Mouse (Mus musculus) ES-E14 (cell line): ENCODE measurements around the gene Tbxas1.

ENCODE experiments used
- CHD2 ChIP-seq: IDR thresholded peaks from 2 replicates; pipeline ENCODE4 v1.6.1; 2014; ENCODE audit warnings: mild to moderate bottlenecking, low read depth, low read length, inconsistent platforms
- MAFK ChIP-seq: IDR thresholded peaks from 2 replicates; pipeline ENCODE4 v1.6.1; 2014; ENCODE audit warnings: mild to moderate bottlenecking, low read depth, low read length, inconsistent platforms; ENCODE audit not compliant: insufficient read depth
- ZC3H11A ChIP-seq: IDR thresholded peaks from 2 replicates; pipeline ENCODE4 v1.6.1; 2012; ENCODE audit warnings: low read depth, mild to moderate bottlenecking, inconsistent platforms, low read length, borderline replicate concordance
- ZNF384 ChIP-seq: IDR thresholded peaks from 2 replicates; pipeline ENCODE4 v1.6.1; 2012; ENCODE audit warnings: low read depth, low read length, inconsistent platforms

- no peak for TF ChIP-seq MAFK
- TF ChIP-seq ZC3H11A: no peak
- no peak for TF ChIP-seq ZNF384
- no peak for TF ChIP-seq CHD2
These were observed 7.5 kb downstream of the Tbxas1 start for GRCm38 (mm10) chr6:38882728-38883171.
